Mouse (Mus musculus) brain, embryonic 14.5 days (tissue): Measurements from ENCODE around the gene Pdcd6ip.

Experiments
- CTCF ChIP-seq: fragments of 200-500 bp; IDR thresholded peaks from 2 replicates; pipeline ENCODE4 v1.5.1; 2012; ENCODE audit warnings: inconsistent platforms, mild to moderate bottlenecking, moderate library complexity, borderline replicate concordance; ENCODE audit not compliant: insufficient read depth, insufficient read length; ENCODE audit errors: extremely low read depth
- POLR2A ChIP-seq: fragments of 200-500 bp; IDR thresholded peaks from 2 replicates; pipeline ENCODE4 v1.6.1; 2012; ENCODE audit warnings: mild to moderate bottlenecking, inconsistent platforms, borderline replicate concordance; ENCODE audit not compliant: poor library complexity, insufficient read depth, insufficient read length, severe bottlenecking; ENCODE audit errors: extremely low read depth

- TF ChIP-seq CTCF (no peak), POLR2A (no peak)
These were observed 30.0 kb upstream of the Pdcd6ip start for GRCm38 (mm10) chr9:113738021-113738420.
